Mouse (Mus musculus): ENCODE data around the gene Cntnap1.
A peak's percentile ranks its signal among the peaks of the same experiment; 100 is the strongest.
"Not testable (repeated sequence)": the region's sequence is repeated elsewhere in the genome, so short reads cannot be mapped to it uniquely, and the experiment has no call there.

The Cntnap1 gene

GRCm38 (mm10) chr11:101149178-101150105 is 20.9 kb upstream of the Cntnap1 start:
- peak; percentile 74 for DNase-seq (ENCODE audit: low read depth, low spot score)

- no peak for DNase-seq (ENCODE audit: low read depth, low spot score)
Observed at GRCm38 (mm10) chr11:101151063-101151462, 19.3 kb upstream of the Cntnap1 start.

- DNase-seq (ENCODE audit: low read depth, low spot score) = no peak
Observed at GRCm38 (mm10) chr11:101152825-101153224, 17.5 kb upstream of the Cntnap1 start.

- DNase-seq (ENCODE audit: low read depth, low spot score) = no peak
Observed at GRCm38 (mm10) chr11:101154648-101155047, 15.7 kb upstream of the Cntnap1 start.

- no peak for DNase-seq (ENCODE audit: low read depth, low spot score)
Observed at GRCm38 (mm10) chr11:101155151-101155550, 15.2 kb upstream of the Cntnap1 start.

- DNase-seq (ENCODE audit: low read depth, low spot score) = peak; percentile 59
Observed at GRCm38 (mm10) chr11:101155728-101156371, 14.5 kb upstream of the Cntnap1 start, which contains the start of gene Tubg2. TSS of gene Tubg2 (plus strand) at chr11:101155907.

GRCm38 (mm10) chr11:101160151-101160550 is 10.2 kb upstream of the Cntnap1 start:
- DNase-seq (ENCODE audit: low read depth, low spot score) = not testable (repeated sequence)

- peak; percentile 57 for DNase-seq (ENCODE audit: low read depth, low spot score)
Observed at GRCm38 (mm10) chr11:101160981-101161505, 9.3 kb upstream of the Cntnap1 start.

- no peak for DNase-seq (ENCODE audit: low read depth, low spot score)
Observed at GRCm38 (mm10) chr11:101161551-101161950, 8.8 kb upstream of the Cntnap1 start.

- DNase-seq (ENCODE audit: low read depth, low spot score) = no peak
Observed at GRCm38 (mm10) chr11:101162301-101162700, 8.0 kb upstream of the Cntnap1 start.

- no peak for DNase-seq (ENCODE audit: low read depth, low spot score)
Observed at GRCm38 (mm10) chr11:101162772-101163171, 7.6 kb upstream of the Cntnap1 start.

- DNase-seq (ENCODE audit: low read depth, low spot score) = peak; percentile 75
Observed at GRCm38 (mm10) chr11:101163476-101164350, 6.6 kb upstream of the Cntnap1 start.

GRCm38 (mm10) chr11:101164351-101164665 is 6.0 kb upstream of the Cntnap1 start:
- peak; percentile 22 for DNase-seq (ENCODE audit: low read depth, low spot score)

- peak; percentile 83 for DNase-seq (ENCODE audit: low read depth, low spot score)
Observed at GRCm38 (mm10) chr11:101164677-101165580, 5.4 kb upstream of the Cntnap1 start.

- DNase-seq (ENCODE audit: low read depth, low spot score) = no peak
Observed at GRCm38 (mm10) chr11:101166357-101166756, 4.0 kb upstream of the Cntnap1 start.

GRCm38 (mm10) chr11:101167211-101167962 is 2.9 kb upstream of the Cntnap1 start:
- DNase-seq (ENCODE audit: low read depth, low spot score) = no peak

GRCm38 (mm10) chr11:101167963-101168300 is 2.4 kb upstream of the Cntnap1 start:
- DNase-seq (ENCODE audit: low read depth, low spot score) = no peak

GRCm38 (mm10) chr11:101168301-101168980 is 1.9 kb upstream of the Cntnap1 start:
- DNase-seq (ENCODE audit: low read depth, low spot score) = no peak
